ENCODE assay signal across 8 mouse cellular contexts in genomic region chr2:26123079-26123648, GRCm38 (mm10). TPM values are rescaled to one million over a fixed set of nuclear protein-coding genes. Genes with fewer than 3 reads are reported as not detected.
A peak's percentile ranks its signal among the peaks of the same experiment; 100 is the strongest.
DNase-seq lines count a peak whose midpoint lies in the region; ATAC-seq and TF ChIP-seq lines count a peak whose summit lies in the region.

TSS of gene Nacc2 (minus strand) at chr2:26123220.

- no peaks in the 10 kb centered on the region for H3K27me3 ChIP-seq in liver, adult 2 months (ENCODE audit: control insufficient read depth, insufficient read depth, low read length)

- no peak for TF ChIP-seq POLR2A in liver, adult 2 months (IDR thresholded peaks at IDR 0.05; ENCODE audit: extremely low read depth, insufficient read depth, low read length)

- peak within 1 kb of the TSS; percentile 86 for H3K9ac ChIP-seq in liver, adult 2 months (ENCODE audit: low read depth, low read length)

- H3K4me1 ChIP-seq in liver, adult 2 months (ENCODE audit: control insufficient read depth, insufficient read depth, low read length), result peaks cover 34% of the 10 kb centered on the region

- H3K4me3 ChIP-seq in liver, adult 2 months (ENCODE audit: insufficient read depth, low read depth, low read length), result peak within 1 kb of the TSS; percentile 84

- WGBS in liver, adult 2 months, result 28% methylated on average over 9 of the region's 9 CpGs

- H3K36me3 ChIP-seq in liver, adult 2 months (ENCODE audit: control insufficient read depth, insufficient read depth, low read length), result no peaks in the 10 kb centered on the region

- H3K79me2 ChIP-seq in liver, adult 2 months (ENCODE audit: control insufficient read depth, insufficient read depth, low read length), result peaks cover 10% of the 10 kb centered on the region; the same call in 1 of the 2 replicates

- no peak for TF ChIP-seq CTCF in liver, adult 2 months (IDR thresholded peaks at IDR 0.05; ENCODE audit: low read depth, low read length)

- H3K27ac ChIP-seq in liver, adult 2 months (replicated peaks; ENCODE audit: insufficient read depth, low read depth, low read length), result peak within 1 kb of the TSS; percentile 75

- DNase-seq in liver, adult 2 months (ENCODE audit: extremely low read depth, low read depth, low spot score), result peak; percentile 43
- DNase-seq in liver, result no peak
- peak; percentile 18 for DNase-seq in brain, adult 2 months (ENCODE audit: low read depth, low spot score)
- no peak for DNase-seq in heart, adult 18-20 months
- peak; percentile 52 for DNase-seq in kidney, postnatal 10 days
- DNase-seq in embryo, embryonic 10 days (ENCODE audit: low spot score), result no peak

- 0 out of 2 replicates have a peak, but pooled peaks have one; percentile 19 for ATAC-seq in megakaryocyte progenitor cell, adult 5-6 weeks (replicated peaks; ENCODE audit: poor library complexity)
- no peak for ATAC-seq in CD4-positive, CD25-positive, alpha-beta regulatory T cell, adult 4 months

RNA-seq across cellular contexts. Expression of gene Nacc2, which starts in this region (rescaled TPM):
- 6.0 and 10.5 TPM in 2 replicates for total RNA-seq in liver, adult 2 months (2014; rRNA removed)
- 22.2 and 22.6 TPM in 2 replicates for polyA plus RNA-seq in liver, adult 2 months (2012; rRNA removed)
- total RNA-seq in heart, adult 18-20 months (2021), result 10 to 100 TPM; 29.4 to 30.2 TPM
- total RNA-seq in megakaryocyte progenitor cell, adult 5-6 weeks (2015), result 1.1 and 1.2 TPM in 2 replicates
- 0.67 and 1.2 TPM in 2 replicates for total RNA-seq in megakaryocyte progenitor cell, adult 5-6 weeks (2017)
- under 1 TPM; 0.44 to 0.75 TPM for polyA plus RNA-seq in CD4-positive, CD25-positive, alpha-beta regulatory T cell, adult 4 months (2017; shearing (Covaris generic))

Comparison
In these comparisons a context has a peak if more than half of its experiments do, and no peak if none do; other contexts are left out.
1. RNA of gene Nacc2 (polyA plus RNA-seq): 22.2 to 22.6 TPM in liver, adult 2 months; 0.44 to 0.75 TPM in CD4-positive, CD25-positive, alpha-beta regulatory T cell, adult 4 months; every median in the first group is over 10 times any median in the second.
2. DNase-seq: peak in liver, adult 2 months (single experiment), brain, adult 2 months (single experiment) and kidney, postnatal 10 days (single experiment); none in liver (single experiment), heart, adult 18-20 months (0 of 2) and embryo, embryonic 10 days (single experiment).